27 mouse cellular contexts compared by ENCODE assay signal in the genomic region with DNA sequence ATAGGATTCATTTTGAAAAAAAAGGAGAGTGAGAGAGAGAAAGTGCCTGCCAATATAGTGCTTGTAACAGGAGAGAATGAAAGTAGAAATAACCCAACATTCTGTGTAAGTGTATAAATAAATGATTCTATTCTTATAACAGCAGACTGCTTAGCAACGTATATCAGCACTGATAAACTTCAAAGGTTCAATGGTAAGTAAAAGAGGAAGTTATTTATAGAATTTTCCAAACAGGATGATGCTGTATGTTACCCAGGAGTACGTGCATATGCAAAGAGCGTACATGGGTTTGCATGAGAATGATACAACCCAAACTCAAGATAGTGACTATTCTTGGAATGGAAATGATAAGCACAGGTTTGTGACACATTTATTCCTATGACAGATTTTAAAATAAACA.
DNase-seq lines count a peak whose midpoint lies in the region; ATAC-seq and TF ChIP-seq lines count a peak whose summit lies in the region.
"Had no signal": no experiment of that assay in that cellular context is flagged by ENCODE, and none has a peak within 500 bp of the region (broad histone marks: within the 10 kb centered on the region; RNA-seq: fewer than 3 reads in every experiment).

No protein-coding gene starts in this region.

- no peaks in the 10 kb centered on the region for H3K4me1 ChIP-seq in forebrain, postnatal 0 days (ENCODE audit: insufficient read depth)
- H3K4me1 ChIP-seq in forebrain, embryonic 10.5 days: no peaks in the 10 kb centered on the region
- H3K4me1 ChIP-seq in heart, embryonic 13.5 days: peaks cover 4% of the 10 kb centered on the region; the same call in 1 of the 2 replicates
- H3K4me1 ChIP-seq in heart, embryonic 16.5 days (ENCODE audit: control insufficient read depth, insufficient read depth, low read length): peaks cover 3% of the 10 kb centered on the region; the same call in 1 of the 2 replicates
- H3K4me1 ChIP-seq in heart, embryonic 11.5 days (ENCODE audit: control insufficient read depth, insufficient read depth, low read length): no peaks in the 10 kb centered on the region
- no peaks in the 10 kb centered on the region for H3K4me1 ChIP-seq in midbrain, embryonic 16.5 days (ENCODE audit: control insufficient read depth, insufficient read depth, low read length)
- H3K4me1 ChIP-seq in midbrain, embryonic 13.5 days (replicated peaks): no peaks in the 10 kb centered on the region

- no peaks in the 10 kb centered on the region for H3K9me3 ChIP-seq in forebrain, postnatal 0 days (ENCODE audit: low read length)
- H3K9me3 ChIP-seq in forebrain, embryonic 10.5 days: no peaks in the 10 kb centered on the region
- H3K9me3 ChIP-seq in heart, embryonic 13.5 days: no peaks in the 10 kb centered on the region
- no peaks in the 10 kb centered on the region for H3K9me3 ChIP-seq in heart, embryonic 16.5 days (replicated peaks; ENCODE audit: control insufficient read depth, low read length)
- no peaks in the 10 kb centered on the region for H3K9me3 ChIP-seq in heart, embryonic 11.5 days (replicated peaks; ENCODE audit: control insufficient read depth, low read length)
- H3K9me3 ChIP-seq in midbrain, embryonic 16.5 days (replicated peaks; ENCODE audit: control insufficient read depth, low read length, poor library complexity, severe bottlenecking): no peaks in the 10 kb centered on the region
- H3K9me3 ChIP-seq in midbrain, embryonic 13.5 days: no peaks in the 10 kb centered on the region
- H3K9me3 ChIP-seq: forebrain, embryonic 15.5 days; G1E had no signal

- H3K36me3 ChIP-seq in forebrain, postnatal 0 days (ENCODE audit: insufficient read depth): no peaks in the 10 kb centered on the region
- no peaks in the 10 kb centered on the region for H3K36me3 ChIP-seq in forebrain, embryonic 10.5 days (replicated peaks)
- no peaks in the 10 kb centered on the region for H3K36me3 ChIP-seq in heart, embryonic 13.5 days
- H3K36me3 ChIP-seq in heart, embryonic 16.5 days (ENCODE audit: control insufficient read depth, insufficient read depth): no peaks in the 10 kb centered on the region
- H3K36me3 ChIP-seq in heart, embryonic 11.5 days (ENCODE audit: control insufficient read depth, insufficient read depth, low read length): no peaks in the 10 kb centered on the region
- H3K36me3 ChIP-seq in midbrain, embryonic 16.5 days (ENCODE audit: control insufficient read depth, insufficient read depth, low read length): no peaks in the 10 kb centered on the region
- H3K36me3 ChIP-seq in midbrain, embryonic 13.5 days: no peaks in the 10 kb centered on the region
- H3K36me3 ChIP-seq: forebrain, embryonic 15.5 days; G1E had no signal

- H3K9ac ChIP-seq in forebrain, postnatal 0 days: no peak overlapping the region
- no peak overlapping the region for H3K9ac ChIP-seq in heart, embryonic 13.5 days
- H3K9ac ChIP-seq in heart, embryonic 16.5 days (ENCODE audit: low read length): no peak overlapping the region
- H3K9ac ChIP-seq in heart, embryonic 11.5 days (ENCODE audit: low read depth, low read length): no peak overlapping the region
- no peak overlapping the region for H3K9ac ChIP-seq in midbrain, embryonic 16.5 days (ENCODE audit: low read depth, low read length)
- H3K9ac ChIP-seq in midbrain, embryonic 13.5 days (replicated peaks): no peak overlapping the region
- H3K9ac ChIP-seq: forebrain, embryonic 15.5 days; hindbrain, embryonic 14.5 days had no signal

- H3K27me3 ChIP-seq in forebrain, postnatal 0 days (ENCODE audit: insufficient read depth, low read length): no peaks in the 10 kb centered on the region
- H3K27me3 ChIP-seq in forebrain, embryonic 10.5 days (ENCODE audit: poor library complexity, severe bottlenecking): no peaks in the 10 kb centered on the region
- no peaks in the 10 kb centered on the region for H3K27me3 ChIP-seq in heart, embryonic 13.5 days (replicated peaks)
- no peaks in the 10 kb centered on the region for H3K27me3 ChIP-seq in heart, embryonic 16.5 days (ENCODE audit: control insufficient read depth, insufficient read depth, low read length)
- H3K27me3 ChIP-seq in heart, embryonic 11.5 days (ENCODE audit: control insufficient read depth, insufficient read depth, low read length): no peaks in the 10 kb centered on the region
- H3K27me3 ChIP-seq in midbrain, embryonic 16.5 days (ENCODE audit: control insufficient read depth, insufficient read depth, low read depth, low read length): no peaks in the 10 kb centered on the region
- H3K27me3 ChIP-seq in midbrain, embryonic 13.5 days: no peaks in the 10 kb centered on the region
- H3K27me3 ChIP-seq: CH12.LX; forebrain, embryonic 15.5 days had no signal

- DNase-seq in forebrain, postnatal 0 days: no peak
- DNase-seq in forebrain, embryonic 10.5 days (ENCODE audit: extremely low spot score, low spot score): no peak
- DNase-seq in heart, adult 8-10 months (ENCODE audit: low spot score): no peak
- DNase-seq: adrenal gland, postnatal 10 days; adrenal gland, postnatal 36 days; B cell, adult 2 months; cerebellum, adult 18-20 months; cerebellum, adult 9-10 months; cerebellum, postnatal 14 days; gastrocnemius, postnatal 10 days; gastrocnemius, postnatal 36 days; heart, postnatal 4 days; kidney, adult 18-20 months; kidney, adult 9 months had no signal

- no peak overlapping the region for H3K4me2 ChIP-seq in forebrain, postnatal 0 days (ENCODE audit: low read depth)
- H3K4me2 ChIP-seq in heart, embryonic 13.5 days: peak overlapping the region; percentile 40
- H3K4me2 ChIP-seq in heart, embryonic 16.5 days (ENCODE audit: low read depth, low read length): peak overlapping the region; percentile 46
- H3K4me2 ChIP-seq in heart, embryonic 11.5 days: no peak overlapping the region
- no peak overlapping the region for H3K4me2 ChIP-seq in midbrain, embryonic 16.5 days (ENCODE audit: low read length)
- no peak overlapping the region for H3K4me2 ChIP-seq in midbrain, embryonic 13.5 days (replicated peaks)
- H3K4me2 ChIP-seq: forebrain, embryonic 15.5 days; hindbrain, embryonic 14.5 days had no signal

- WGBS in forebrain, postnatal 0 days: 60% methylated on average over 3 of the region's 3 CpGs
- WGBS in forebrain, embryonic 10.5 days: 88% methylated on average over 3 of the region's 3 CpGs
- 29% methylated on average over 3 of the region's 3 CpGs for WGBS in heart, embryonic 13.5 days
- 26% methylated on average over 3 of the region's 3 CpGs for WGBS in heart, embryonic 16.5 days
- 41% methylated on average over 3 of the region's 3 CpGs for WGBS in heart, embryonic 11.5 days (ENCODE audit: insufficient replicate concordance)
- WGBS in midbrain, embryonic 16.5 days: 84% methylated on average over 3 of the region's 3 CpGs
- 84% methylated on average over 3 of the region's 3 CpGs for WGBS in midbrain, embryonic 13.5 days

- H3K27ac ChIP-seq in forebrain, postnatal 0 days (ENCODE audit: low read depth, low read length): no peak overlapping the region
- H3K27ac ChIP-seq in forebrain, embryonic 10.5 days: no peak overlapping the region
- peak overlapping the region; percentile 68 for H3K27ac ChIP-seq in heart, embryonic 13.5 days (replicated peaks)
- peak overlapping the region; percentile 88 for H3K27ac ChIP-seq in heart, embryonic 16.5 days (ENCODE audit: low read length)
- no peak overlapping the region for H3K27ac ChIP-seq in heart, embryonic 11.5 days (ENCODE audit: low read depth, low read length)
- H3K27ac ChIP-seq in midbrain, embryonic 16.5 days (ENCODE audit: low read length): no peak overlapping the region
- H3K27ac ChIP-seq in midbrain, embryonic 13.5 days: no peak overlapping the region
- H3K27ac ChIP-seq: forebrain, embryonic 15.5 days; hindbrain, embryonic 14.5 days; hindbrain, postnatal 0 days had no signal

- H3K4me3 ChIP-seq in forebrain, postnatal 0 days (ENCODE audit: low read depth, low read length): no peak overlapping the region
- H3K4me3 ChIP-seq in forebrain, embryonic 10.5 days: no peak overlapping the region
- H3K4me3 ChIP-seq in heart, embryonic 13.5 days: no peak overlapping the region
- no peak overlapping the region for H3K4me3 ChIP-seq in heart, embryonic 16.5 days (ENCODE audit: low read length)
- H3K4me3 ChIP-seq in heart, embryonic 11.5 days (ENCODE audit: low read depth, low read length): no peak overlapping the region
- H3K4me3 ChIP-seq in midbrain, embryonic 16.5 days (ENCODE audit: low read depth, low read length): no peak overlapping the region
- no peak overlapping the region for H3K4me3 ChIP-seq in midbrain, embryonic 13.5 days (replicated peaks)
- H3K4me3 ChIP-seq: forebrain, embryonic 15.5 days had no signal

- peak; percentile 66 for ATAC-seq in forebrain, postnatal 0 days
- no peak for ATAC-seq in heart, embryonic 13.5 days (ENCODE audit: extremely low read depth, insufficient number of reproducible peaks, low FRiP score, low TSS enrichment)
- ATAC-seq in heart, embryonic 16.5 days (replicated peaks; ENCODE audit: extremely low read depth, insufficient read depth, low FRiP score): peak; percentile 91
- ATAC-seq in heart, embryonic 11.5 days (replicated peaks; ENCODE audit: insufficient number of reproducible peaks, low FRiP score, low TSS enrichment): no peak
- peak; percentile 48; the same call in 1 of the 2 replicates for ATAC-seq in midbrain, embryonic 16.5 days
- no peak for ATAC-seq in midbrain, embryonic 13.5 days
- ATAC-seq: forebrain, embryonic 15.5 days; hindbrain, postnatal 0 days; inflammation-experienced regulatory T-cells, adult 6 months; intestine, embryonic 16.5 days; Patski had no signal

- TF ChIP-seq CTCF in forebrain, postnatal 0 days (IDR thresholded peaks at IDR 0.05; ENCODE audit: low read depth): no peak

Comparison
In these comparisons a context has a peak if more than half of its experiments do, and no peak if none do; other contexts are left out.
1. ATAC-seq: peak in forebrain, postnatal 0 days (single experiment), heart, embryonic 16.5 days (single experiment) and midbrain, embryonic 16.5 days (single experiment); none in heart, embryonic 13.5 days (single experiment), heart, embryonic 11.5 days (single experiment) and midbrain, embryonic 13.5 days (single experiment).
2. H3K27ac ChIP-seq: peak in heart, embryonic 13.5 days (single experiment) and heart, embryonic 16.5 days (single experiment); none in forebrain, postnatal 0 days (single experiment), forebrain, embryonic 10.5 days (single experiment), heart, embryonic 11.5 days (single experiment), midbrain, embryonic 16.5 days (single experiment) and midbrain, embryonic 13.5 days (single experiment).
3. H3K4me2 ChIP-seq: peak in heart, embryonic 13.5 days (single experiment) and heart, embryonic 16.5 days (single experiment); none in forebrain, postnatal 0 days (single experiment), heart, embryonic 11.5 days (single experiment), midbrain, embryonic 16.5 days (single experiment) and midbrain, embryonic 13.5 days (single experiment).